Mouse (Mus musculus): ENCODE measurements around the gene Mpp6. TPM values are rescaled to one million over a fixed set of nuclear protein-coding genes. Genes with fewer than 3 reads are reported as not detected.

The Mpp6 gene
- polyA plus RNA-seq, 1 experiment, result 22.0 TPM

DNA sequence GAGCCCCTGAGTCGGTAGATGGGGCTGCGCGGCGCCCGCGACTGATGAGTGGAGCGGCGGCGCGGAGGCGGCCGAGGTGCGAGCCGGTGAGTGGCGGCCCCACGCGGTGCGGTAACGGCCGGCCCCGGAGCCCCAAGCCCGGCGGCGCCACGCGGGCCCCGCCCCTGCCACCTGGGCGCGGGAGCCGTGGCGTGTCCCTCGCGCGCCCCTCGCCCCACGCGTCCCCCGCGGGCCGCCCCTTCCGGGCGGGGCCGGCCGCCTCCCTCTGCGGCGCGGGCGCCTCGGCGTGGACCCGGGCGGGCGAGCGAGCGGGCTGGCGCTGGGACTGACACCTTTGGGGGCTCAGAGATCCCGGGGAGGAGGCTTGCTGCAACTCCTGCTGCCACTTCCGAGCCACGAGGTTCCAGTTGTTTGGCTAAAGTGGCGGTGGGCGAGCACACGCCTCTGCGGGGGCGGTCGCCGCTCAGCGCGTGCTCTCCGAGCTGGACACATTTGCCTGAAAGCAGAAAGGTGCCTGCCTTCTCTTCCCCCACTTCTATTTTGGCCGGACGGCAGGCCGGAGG lies 419 bp downstream of the Mpp6 start:
- peak; percentile 68 for DNase-seq (ENCODE audit: low read depth)
- TF ChIP-seq CTCF (IDR thresholded peaks at IDR 0.05; ENCODE audit: borderline replicate concordance, extremely low read depth, insufficient read depth, insufficient read length), result no peak
- no peak for TF ChIP-seq POLR2A (IDR thresholded peaks at IDR 0.05; ENCODE audit: borderline replicate concordance, extremely low read depth, insufficient read depth, insufficient read length, poor library complexity, severe bottlenecking)

DNA sequence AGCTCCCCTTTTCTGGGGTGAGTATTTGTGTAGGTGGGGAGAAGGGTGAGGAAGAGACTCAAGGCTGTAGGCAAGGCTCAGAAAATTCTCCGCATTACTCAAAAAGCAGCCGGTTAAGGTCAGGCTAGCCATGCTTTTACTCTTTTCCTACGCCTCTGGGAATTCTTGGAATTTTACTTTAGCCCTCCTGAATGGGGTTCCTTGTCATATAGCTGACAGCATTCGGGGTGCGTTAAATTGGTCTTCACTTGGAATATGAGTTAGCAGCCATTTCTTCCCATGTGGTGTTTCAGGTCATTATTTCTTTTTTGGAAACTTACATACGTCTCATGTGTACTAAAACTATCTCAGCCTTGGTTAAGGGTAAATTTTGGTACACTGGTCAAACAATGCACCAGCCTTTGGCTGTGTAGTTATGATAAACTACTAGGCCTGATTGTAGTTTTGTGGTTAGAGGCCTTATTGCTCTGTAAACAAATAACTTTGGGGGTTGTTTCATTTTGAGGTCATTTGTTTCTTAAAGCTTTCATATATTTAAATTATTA lies 1.1 kb downstream of the Mpp6 start:
- peak; percentile 11 for DNase-seq (ENCODE audit: low read depth)
- no peak for TF ChIP-seq POLR2A (IDR thresholded peaks at IDR 0.05; ENCODE audit: borderline replicate concordance, extremely low read depth, insufficient read depth, insufficient read length, poor library complexity, severe bottlenecking)
- no peak for TF ChIP-seq CTCF (IDR thresholded peaks at IDR 0.05; ENCODE audit: borderline replicate concordance, extremely low read depth, insufficient read depth, insufficient read length)

DNA sequence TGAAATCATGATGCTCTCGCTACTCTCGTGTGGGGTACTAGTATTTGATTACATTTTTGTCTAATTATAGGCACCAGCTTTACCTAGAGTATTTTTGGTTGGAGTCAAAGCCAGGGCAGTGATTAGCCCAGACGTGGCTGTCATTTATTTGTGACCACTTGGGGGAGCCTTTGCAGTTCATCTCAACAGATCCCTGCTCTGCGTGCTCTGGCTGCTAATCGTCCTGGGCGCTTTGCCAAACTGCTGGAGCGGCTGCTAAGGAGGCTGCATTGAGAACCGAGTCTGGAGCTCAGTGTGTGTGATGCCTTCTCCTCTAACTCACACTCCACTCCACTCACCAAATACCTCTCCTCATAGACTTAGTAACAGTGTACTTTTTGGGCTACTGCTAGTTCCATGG lies 2.7 kb downstream of the Mpp6 start:
- DNase-seq (ENCODE audit: low read depth), result peak; percentile 99
- peak; percentile 87 for TF ChIP-seq CTCF (IDR thresholded peaks at IDR 0.05; ENCODE audit: borderline replicate concordance, extremely low read depth, insufficient read depth, insufficient read length)
- no peak for TF ChIP-seq POLR2A (IDR thresholded peaks at IDR 0.05; ENCODE audit: borderline replicate concordance, extremely low read depth, insufficient read depth, insufficient read length, poor library complexity, severe bottlenecking)

DNA sequence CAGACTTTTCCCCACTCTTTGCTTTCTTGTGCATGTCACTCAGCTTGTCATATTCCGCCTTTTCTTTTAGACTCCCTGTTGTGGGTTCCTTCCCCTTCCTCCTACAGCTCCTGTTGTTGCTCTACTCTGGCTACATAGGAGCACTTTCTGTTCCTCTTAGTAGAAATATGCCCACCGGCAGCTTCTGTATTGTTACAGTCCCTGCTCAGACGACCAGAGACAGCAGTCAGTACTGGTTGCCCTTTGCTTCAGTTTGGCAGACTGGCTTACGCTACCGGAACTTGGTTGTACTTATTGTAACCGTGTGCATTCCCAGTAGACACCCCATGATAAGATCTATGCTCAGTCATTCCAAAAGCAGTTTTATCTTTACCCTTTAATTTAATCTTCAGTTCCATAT lies 4.2 kb downstream of the Mpp6 start:
- TF ChIP-seq POLR2A (IDR thresholded peaks at IDR 0.05; ENCODE audit: borderline replicate concordance, extremely low read depth, insufficient read depth, insufficient read length, poor library complexity, severe bottlenecking) (no peak), CTCF (IDR thresholded peaks at IDR 0.05; ENCODE audit: borderline replicate concordance, extremely low read depth, insufficient read depth, insufficient read length) (no peak)

DNA sequence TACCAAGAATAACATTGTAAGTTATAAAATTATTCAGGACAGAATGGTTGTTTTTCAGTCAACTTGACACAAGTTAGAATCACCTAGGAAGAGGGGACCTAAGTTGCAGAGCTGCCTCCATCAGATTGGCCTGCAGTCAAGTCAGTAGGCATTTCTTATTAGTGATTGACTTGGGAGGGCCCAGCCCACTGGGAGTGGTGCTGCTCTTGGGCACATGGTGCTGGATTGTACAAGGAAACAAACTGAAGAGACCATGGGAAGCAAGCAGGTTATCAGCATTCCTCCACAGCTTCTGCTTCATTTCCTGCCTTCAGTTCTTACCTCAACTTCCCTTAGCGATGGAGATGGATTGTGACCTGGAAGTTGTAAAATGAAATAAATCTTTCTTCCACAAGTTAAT lies 10.9 kb downstream of the Mpp6 start:
- no peak for DNase-seq (ENCODE audit: low read depth)
- TF ChIP-seq CTCF (IDR thresholded peaks at IDR 0.05; ENCODE audit: borderline replicate concordance, extremely low read depth, insufficient read depth, insufficient read length) (no peak), POLR2A (IDR thresholded peaks at IDR 0.05; ENCODE audit: borderline replicate concordance, extremely low read depth, insufficient read depth, insufficient read length, poor library complexity, severe bottlenecking) (no peak)

More for the DNA sequence above, 4.2 kb downstream of the Mpp6 start:
- no peak for DNase-seq (ENCODE audit: low read depth)

DNA sequence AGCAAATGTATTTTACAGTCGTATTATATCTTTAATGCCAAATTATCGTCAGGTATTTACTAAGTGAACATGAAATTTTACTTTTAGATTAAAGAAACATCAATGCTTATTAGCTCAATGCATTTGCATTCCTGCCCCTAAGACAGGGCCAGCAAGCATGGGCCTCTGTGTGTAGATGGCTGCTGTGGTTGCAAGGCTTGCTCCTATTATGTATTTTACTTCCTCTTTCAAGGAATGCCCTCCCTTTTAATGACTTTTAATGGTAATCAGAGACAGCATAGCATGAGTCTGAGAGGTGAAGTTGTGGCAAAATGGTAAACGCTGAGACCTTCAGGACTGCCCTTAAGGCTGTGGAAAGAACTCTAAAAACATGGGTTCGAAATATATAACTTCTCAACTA lies 12.8 kb downstream of the Mpp6 start:
- TF ChIP-seq CTCF (IDR thresholded peaks at IDR 0.05; ENCODE audit: borderline replicate concordance, extremely low read depth, insufficient read depth, insufficient read length), result no peak
- no peak for TF ChIP-seq POLR2A (IDR thresholded peaks at IDR 0.05; ENCODE audit: borderline replicate concordance, extremely low read depth, insufficient read depth, insufficient read length, poor library complexity, severe bottlenecking)
- DNase-seq (ENCODE audit: low read depth), result no peak

DNA sequence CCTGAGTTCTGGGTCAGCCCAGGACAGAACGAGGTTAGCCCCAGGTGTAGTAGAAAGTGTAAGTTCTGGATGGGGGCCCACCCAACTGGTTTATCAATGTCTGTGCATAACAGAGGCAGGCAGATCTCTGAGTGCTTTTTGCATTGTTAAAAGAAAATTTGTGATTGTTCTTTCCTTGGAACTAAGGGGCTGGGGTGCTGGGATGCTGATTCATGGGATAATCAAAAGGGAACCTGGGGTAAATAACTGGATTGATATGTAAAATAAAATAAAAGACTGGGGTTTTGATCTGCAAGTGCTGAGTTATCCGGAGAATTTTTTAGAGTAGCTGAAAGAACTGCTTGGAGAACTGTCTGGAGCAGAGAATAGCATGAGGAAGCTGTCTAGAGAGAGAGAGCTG lies 14.2 kb downstream of the Mpp6 start:
- no peak for TF ChIP-seq CTCF (IDR thresholded peaks at IDR 0.05; ENCODE audit: borderline replicate concordance, extremely low read depth, insufficient read depth, insufficient read length)
- no peak for TF ChIP-seq POLR2A (IDR thresholded peaks at IDR 0.05; ENCODE audit: borderline replicate concordance, extremely low read depth, insufficient read depth, insufficient read length, poor library complexity, severe bottlenecking)
- no peak for DNase-seq (ENCODE audit: low read depth)

DNA sequence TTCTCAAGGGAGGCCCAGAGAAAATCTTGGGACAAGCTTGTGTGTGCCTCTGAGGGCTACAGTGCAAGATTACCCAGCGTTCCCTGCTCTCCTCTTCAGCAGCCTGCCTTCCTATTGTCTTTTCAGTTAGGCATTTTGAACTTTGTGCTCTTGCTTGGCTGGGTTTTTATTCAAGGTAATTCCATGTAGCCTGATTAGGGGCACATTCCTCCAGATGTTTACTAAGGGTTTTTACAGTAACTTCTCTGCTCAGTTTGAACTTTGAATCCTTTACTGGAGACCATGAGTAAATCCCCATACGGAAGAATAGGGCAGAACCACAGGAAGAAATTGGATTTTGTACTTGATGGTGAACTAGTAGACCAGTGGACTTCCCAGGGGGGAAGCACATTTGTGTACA lies 16.3 kb downstream of the Mpp6 start:
- no peak for DNase-seq (ENCODE audit: low read depth)
- TF ChIP-seq CTCF (IDR thresholded peaks at IDR 0.05; ENCODE audit: borderline replicate concordance, extremely low read depth, insufficient read depth, insufficient read length), result no peak
- no peak for TF ChIP-seq POLR2A (IDR thresholded peaks at IDR 0.05; ENCODE audit: borderline replicate concordance, extremely low read depth, insufficient read depth, insufficient read length, poor library complexity, severe bottlenecking)

DNA sequence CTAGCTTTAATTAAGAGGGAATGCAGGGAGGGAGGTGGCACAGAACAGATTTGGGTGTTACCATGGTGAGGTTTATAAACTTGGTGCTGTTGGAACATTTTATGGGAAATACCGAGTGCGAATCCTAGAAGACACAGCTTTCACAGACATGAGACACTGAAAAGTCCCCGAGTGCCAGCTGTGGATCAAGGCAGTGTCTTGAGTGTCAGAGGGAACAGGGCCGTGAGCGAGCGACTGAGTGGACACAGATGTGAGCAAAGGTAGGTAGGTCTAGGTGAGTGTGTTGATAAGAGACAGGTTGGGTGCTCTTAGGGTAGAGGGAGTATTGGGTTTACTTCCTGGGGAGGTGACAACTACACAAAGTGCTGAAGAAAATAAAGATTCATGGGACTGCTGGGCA lies 17.5 kb downstream of the Mpp6 start:
- DNase-seq (ENCODE audit: low read depth), result no peak
- TF ChIP-seq CTCF (IDR thresholded peaks at IDR 0.05; ENCODE audit: borderline replicate concordance, extremely low read depth, insufficient read depth, insufficient read length) (no peak), POLR2A (IDR thresholded peaks at IDR 0.05; ENCODE audit: borderline replicate concordance, extremely low read depth, insufficient read depth, insufficient read length, poor library complexity, severe bottlenecking) (no peak)

DNA sequence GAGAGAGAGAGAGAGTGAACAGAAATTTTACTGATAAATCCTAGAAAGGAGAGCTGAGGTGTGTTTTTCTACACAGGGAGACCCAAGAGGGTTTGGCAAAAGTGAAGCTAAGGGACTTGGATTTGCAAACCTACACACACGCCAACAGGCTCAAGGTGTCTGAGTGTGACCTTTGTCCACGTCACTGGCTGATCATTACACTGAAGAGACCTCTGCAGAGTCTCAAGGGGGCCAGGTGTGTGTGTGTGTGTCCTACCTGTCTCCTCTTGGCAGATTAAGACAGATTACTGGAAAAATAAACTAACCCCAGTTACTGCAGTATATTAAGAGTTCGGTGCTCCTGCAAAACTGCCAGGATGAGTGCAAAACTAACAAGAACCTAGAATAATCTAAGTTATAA lies 27.6 kb downstream of the Mpp6 start:
- DNase-seq (ENCODE audit: low read depth), result no peak
- TF ChIP-seq CTCF (IDR thresholded peaks at IDR 0.05; ENCODE audit: borderline replicate concordance, extremely low read depth, insufficient read depth, insufficient read length) (no peak), POLR2A (IDR thresholded peaks at IDR 0.05; ENCODE audit: borderline replicate concordance, extremely low read depth, insufficient read depth, insufficient read length, poor library complexity, severe bottlenecking) (no peak)

DNA sequence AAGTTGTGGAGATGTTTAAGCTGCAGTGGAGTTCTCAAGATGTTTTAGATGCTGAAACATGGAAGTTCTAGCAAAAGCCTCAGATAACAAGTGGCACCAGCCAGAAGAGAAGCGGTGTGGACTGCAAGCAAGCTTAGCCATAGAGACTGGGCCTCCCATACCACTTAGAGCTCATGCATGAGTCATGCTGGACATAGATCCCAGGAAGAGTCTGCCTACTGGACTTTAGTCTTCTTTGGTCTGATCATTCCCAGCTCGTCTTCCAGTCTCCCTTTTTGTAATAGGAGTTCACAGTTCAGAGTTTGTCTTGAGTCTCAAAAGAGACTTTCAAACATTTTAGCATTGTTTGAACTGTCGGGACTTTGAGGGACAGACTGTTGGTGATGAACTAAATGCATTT lies 29.5 kb downstream of the Mpp6 start:
- TF ChIP-seq POLR2A (IDR thresholded peaks at IDR 0.05; ENCODE audit: borderline replicate concordance, extremely low read depth, insufficient read depth, insufficient read length, poor library complexity, severe bottlenecking) (no peak), CTCF (IDR thresholded peaks at IDR 0.05; ENCODE audit: borderline replicate concordance, extremely low read depth, insufficient read depth, insufficient read length) (no peak)
- no peak for DNase-seq (ENCODE audit: low read depth)

DNA sequence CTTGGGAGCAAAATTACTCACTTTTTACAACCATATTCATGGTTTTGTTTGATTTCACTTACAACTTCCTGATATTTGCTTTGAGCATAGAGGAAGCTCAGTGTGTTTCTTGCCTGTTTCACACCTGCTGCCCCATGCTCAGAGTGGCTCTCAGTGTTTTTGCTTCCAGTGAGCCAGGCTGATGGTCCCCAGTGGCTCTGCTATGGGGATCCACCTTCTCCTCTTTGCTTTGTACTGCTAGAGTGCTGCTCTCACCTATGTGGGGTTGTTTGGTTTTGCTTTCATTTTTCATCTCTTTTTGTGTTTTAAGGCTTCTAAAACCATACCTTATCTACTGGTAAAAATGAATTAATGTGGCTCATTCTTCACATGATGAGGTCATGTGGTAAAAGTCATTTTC lies 36.1 kb downstream of the Mpp6 start:
- no peak for TF ChIP-seq CTCF (IDR thresholded peaks at IDR 0.05; ENCODE audit: borderline replicate concordance, extremely low read depth, insufficient read depth, insufficient read length)
- no peak for TF ChIP-seq POLR2A (IDR thresholded peaks at IDR 0.05; ENCODE audit: borderline replicate concordance, extremely low read depth, insufficient read depth, insufficient read length, poor library complexity, severe bottlenecking)
- no peak for DNase-seq (ENCODE audit: low read depth)
